Mouse (Mus musculus) lung, postnatal 0 days (tissue): Measurements from ENCODE around the gene Tmem191c. TPM values are rescaled to one million over a fixed set of nuclear protein-coding genes. Genes with fewer than 3 reads are reported as not detected.

ENCODE experiments used
- ATAC-seq: fragments of 200-750 bp; cut with Nextera tagmentation; 2 replicates; pipeline ENCODE4 v1.8.0; 2017; ENCODE audit warnings: moderate library complexity
- DNase-seq: peaks from one replicate; pipeline ENCODE4 v3.0.0-alpha.2; 2016; ENCODE audit warnings: low spot score
- H3K27ac ChIP-seq: fragments of 300-500 bp; sonication (generic); 2 replicates; pipeline ENCODE4 v1.5.1; 2014; ENCODE audit warnings: antibody characterized with exemption, mild to moderate bottlenecking, low read length, mixed read lengths
- H3K27me3 ChIP-seq: fragments of 300-500 bp; sonication (generic); replicated peaks from 2 replicates; pipeline ENCODE4 v1.6.1; 2014; ENCODE audit warnings: low read length, mixed read lengths; ENCODE audit not compliant: insufficient read depth
- H3K36me3 ChIP-seq: fragments of 300-500 bp; sonication (generic); 2 replicates; pipeline ENCODE4 v1.6.1; 2014; ENCODE audit warnings: low read length, mixed read lengths; ENCODE audit not compliant: insufficient read depth
- H3K4me1 ChIP-seq: fragments of 300-500 bp; sonication (generic); 2 replicates; pipeline ENCODE4 v1.6.1; 2014; ENCODE audit warnings: antibody characterized with exemption, low read depth, low read length, mixed read lengths; ENCODE audit not compliant: insufficient read depth
- H3K4me2 ChIP-seq: fragments of 300-500 bp; sonication (generic); replicated peaks from 2 replicates; pipeline ENCODE4 v1.6.1; 2014; ENCODE audit warnings: low read depth, mild to moderate bottlenecking, low read length, moderate library complexity, mixed read lengths
- H3K4me3 ChIP-seq: fragments of 300-500 bp; sonication (generic); 2 replicates; pipeline ENCODE4 v1.5.1; 2014; ENCODE audit warnings: low read depth, low read length
- H3K9ac ChIP-seq: fragments of 300-500 bp; sonication (generic); replicated peaks from 2 replicates; pipeline ENCODE4 v1.6.1; 2014; ENCODE audit warnings: low read depth, mild to moderate bottlenecking
- H3K9me3 ChIP-seq: fragments of 300-500 bp; sonication (generic); 2 replicates; pipeline ENCODE4 v1.6.1; 2016; ENCODE audit warnings: low read length, mixed read lengths
- CTCF ChIP-seq: IDR thresholded peaks from 2 replicates; pipeline ENCODE4 v1.5.1; 2016; ENCODE audit warnings: antibody characterized with exemption, mild to moderate bottlenecking
- EP300 ChIP-seq: IDR thresholded peaks from 2 replicates; pipeline ENCODE4 v1.6.1; 2016; ENCODE audit warnings: antibody characterized with exemption, mild to moderate bottlenecking, control low read depth
- WGBS: fragments of 180-500 bp; shearing (Covaris S2); extraction: QIAGEN DNeasy Blood & Tissue Kit; methylation state at CpG from one replicate; pipeline ENCODE4 v1.1.7; 2014; 5-methylcytosine and 5-hydroxymethylcytosine counted together
- polyA plus RNA-seq: library from polyadenylated mRNA; unstranded; fragments of >200 nt; fragmentation: Nextera tagmentation; extraction: Ambion mirVana; gene quantifications from 2 replicates; pipeline ENCODE4 v1.2.1, GENCODE M21; 2015

The Tmem191c gene
- polyA plus RNA-seq, 1 experiment from 2014 or later, result 7.7 TPM

- no peaks in the 10 kb centered on the region for H3K27me3 ChIP-seq
- H3K9me3 ChIP-seq, result no peaks in the 10 kb centered on the region
- H3K4me2 ChIP-seq, result peak overlapping the region; percentile 97
- no peaks in the 10 kb centered on the region for H3K36me3 ChIP-seq
- H3K4me3 ChIP-seq, result peak overlapping the region; percentile 96
- ATAC-seq, result no peak
- DNase-seq, result peak; percentile 78
- H3K4me1 ChIP-seq, result peaks cover 10% of the 10 kb centered on the region
- H3K27ac ChIP-seq, result peak overlapping the region; percentile 22; the same call in 1 of the 2 replicates
- H3K9ac ChIP-seq, result no peak overlapping the region
- 18% methylated on average over 9 of the region's 9 CpGs for WGBS
- peak; percentile 23; the same call in 1 of the 2 replicates for TF ChIP-seq EP300
- no peak for TF ChIP-seq CTCF
Measured at GRCm38 (mm10) chr16:17234916-17235665, 40.8 kb upstream of the Tmem191c start.

- H3K4me2 ChIP-seq, result no peak overlapping the region
- H3K4me1 ChIP-seq, result peaks cover 10% of the 10 kb centered on the region
- DNase-seq (no peak), ATAC-seq (no peak)
- no peaks in the 10 kb centered on the region for H3K9me3 ChIP-seq
- no peak overlapping the region for H3K4me3 ChIP-seq
- H3K27ac ChIP-seq, result no peak overlapping the region
- WGBS, result 60% methylated on average over 3 of the region's 3 CpGs
- H3K27me3 ChIP-seq, result no peaks in the 10 kb centered on the region
- no peaks in the 10 kb centered on the region for H3K36me3 ChIP-seq
- H3K9ac ChIP-seq, result no peak overlapping the region
- TF ChIP-seq CTCF (no peak), EP300 (no peak)
Measured at GRCm38 (mm10) chr16:17237634-17238033, 38.2 kb upstream of the Tmem191c start.

GRCm38 (mm10) chr16:17239409-17239808, 36.5 kb upstream of the Tmem191c start:
- no peak overlapping the region for H3K9ac ChIP-seq
- WGBS, result 53% methylated on average over 2 of the region's 2 CpGs

GRCm38 (mm10) chr16:17243731-17244130, 32.1 kb upstream of the Tmem191c start:
- no peak for DNase-seq
- no peak for TF ChIP-seq CTCF
- TF ChIP-seq EP300, result no peak
- no peaks in the 10 kb centered on the region for H3K27me3 ChIP-seq
- H3K36me3 ChIP-seq, result no peaks in the 10 kb centered on the region
- no peak overlapping the region for H3K27ac ChIP-seq
- 13% methylated on average over 1 of the region's 1 CpGs for WGBS
- no peak overlapping the region for H3K4me2 ChIP-seq
- no peak overlapping the region for H3K9ac ChIP-seq
- H3K9me3 ChIP-seq, result no peaks in the 10 kb centered on the region
- peaks cover 4% of the 10 kb centered on the region; the same call in 1 of the 2 replicates for H3K4me1 ChIP-seq
- H3K4me3 ChIP-seq, result no peak overlapping the region
- no peak for ATAC-seq

More at GRCm38 (mm10) chr16:17239409-17239808, 36.5 kb upstream of the Tmem191c start:
- Histone ChIP-seq H3K9me3 (no peaks in the 10 kb centered on the region), H3K27me3 (no peaks in the 10 kb centered on the region), H3K27ac (no peak overlapping the region), H3K36me3 (no peaks in the 10 kb centered on the region), H3K4me2 (no peak overlapping the region), H3K4me1 (peaks cover 13% of the 10 kb centered on the region), H3K4me3 (no peak overlapping the region)
- ATAC-seq (no peak), DNase-seq (no peak)
- TF ChIP-seq CTCF (no peak), EP300 (no peak)

- H3K27ac ChIP-seq, result no peak overlapping the region
- H3K36me3 ChIP-seq, result no peaks in the 10 kb centered on the region
- TF ChIP-seq CTCF, result no peak
- TF ChIP-seq EP300, result no peak
- 72% methylated on average over 1 of the region's 1 CpGs for WGBS
- H3K4me1 ChIP-seq, result peaks cover 3% of the 10 kb centered on the region; the same call in 1 of the 2 replicates
- no peak overlapping the region for H3K4me3 ChIP-seq
- H3K9me3 ChIP-seq, result no peaks in the 10 kb centered on the region
- no peaks in the 10 kb centered on the region for H3K27me3 ChIP-seq
- DNase-seq, result no peak
- no peak overlapping the region for H3K4me2 ChIP-seq
- no peak for ATAC-seq
- no peak overlapping the region for H3K9ac ChIP-seq
Measured at GRCm38 (mm10) chr16:17244996-17245395, 30.9 kb upstream of the Tmem191c start.

GRCm38 (mm10) chr16:17247727-17248126, 28.1 kb upstream of the Tmem191c start:
- H3K4me2 ChIP-seq, result no peak overlapping the region
- no peaks in the 10 kb centered on the region for H3K36me3 ChIP-seq
- no peak overlapping the region for H3K4me3 ChIP-seq
- H3K27ac ChIP-seq, result peak overlapping the region; percentile 51
- DNase-seq, result peak; percentile 92
- H3K4me1 ChIP-seq, result peaks cover 6% of the 10 kb centered on the region; the same call in 1 of the 2 replicates
- WGBS, result 49% methylated on average over 4 of the region's 4 CpGs
- no peaks in the 10 kb centered on the region for H3K27me3 ChIP-seq
- H3K9me3 ChIP-seq, result no peaks in the 10 kb centered on the region
- TF ChIP-seq CTCF (no peak), EP300 (peak; percentile 74)
- ATAC-seq, result peak; percentile 90
- H3K9ac ChIP-seq, result no peak overlapping the region
